Mouse (Mus musculus) thymus, postnatal 25 days (tissue): ENCODE measurements around the gene Usp54.
"Not testable (repeated sequence)": the region's sequence is repeated elsewhere in the genome, so short reads cannot be mapped to it uniquely, and the experiment has no call there.

Source experiments
- DNase-seq: peaks from one replicate; pipeline ENCODE4 v3.0.0; 2022

Gene Usp54

GRCm38 (mm10) chr14:20609519-20609918 lies 31.3 kb downstream of the Usp54 start:
- no peak for DNase-seq

- no peak for DNase-seq
Measured at GRCm38 (mm10) chr14:20607396-20608126, 33.3 kb downstream of the Usp54 start.

GRCm38 (mm10) chr14:20601287-20601686 lies 39.6 kb downstream of the Usp54 start:
- no peak for DNase-seq

DNA sequence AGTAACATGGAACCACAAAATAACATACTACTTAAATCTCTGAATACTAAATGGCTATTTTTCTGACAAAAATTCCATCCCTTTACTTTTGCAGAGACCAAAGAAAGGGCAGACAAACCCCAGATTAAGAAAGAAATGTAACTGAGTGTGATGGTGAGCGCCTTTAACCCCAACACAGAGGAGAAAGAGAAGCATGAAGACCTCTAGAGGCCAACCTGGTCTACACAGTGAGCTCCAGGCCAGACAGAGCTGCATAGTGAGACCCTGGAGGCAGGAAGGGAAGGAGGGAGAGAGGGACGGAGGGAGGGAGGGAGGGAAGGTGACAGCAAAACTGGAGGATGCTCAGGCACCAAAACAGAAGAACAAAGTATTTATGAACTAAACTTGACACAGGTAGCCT lies 40.7 kb downstream of the Usp54 start:
- no peak for DNase-seq

DNA sequence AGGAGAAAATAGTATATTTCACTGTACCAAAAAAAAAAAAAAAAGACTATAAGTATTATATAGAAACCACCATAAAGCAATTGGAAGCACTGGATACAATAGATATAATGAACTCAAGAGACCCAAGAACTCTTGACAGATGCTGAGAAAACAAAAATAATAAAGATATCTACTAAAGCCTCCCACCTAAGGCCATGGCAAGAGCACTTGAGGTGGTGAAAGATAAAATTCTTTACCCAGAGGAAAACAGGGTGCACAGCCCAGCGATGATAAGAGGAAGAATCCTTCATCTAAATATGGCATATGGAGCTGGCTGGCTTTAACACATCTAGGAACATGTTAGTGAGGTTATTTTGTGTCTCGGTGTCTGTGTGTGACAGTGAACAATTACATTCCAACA lies 41.3 kb downstream of the Usp54 start:
- no peak for DNase-seq

DNA sequence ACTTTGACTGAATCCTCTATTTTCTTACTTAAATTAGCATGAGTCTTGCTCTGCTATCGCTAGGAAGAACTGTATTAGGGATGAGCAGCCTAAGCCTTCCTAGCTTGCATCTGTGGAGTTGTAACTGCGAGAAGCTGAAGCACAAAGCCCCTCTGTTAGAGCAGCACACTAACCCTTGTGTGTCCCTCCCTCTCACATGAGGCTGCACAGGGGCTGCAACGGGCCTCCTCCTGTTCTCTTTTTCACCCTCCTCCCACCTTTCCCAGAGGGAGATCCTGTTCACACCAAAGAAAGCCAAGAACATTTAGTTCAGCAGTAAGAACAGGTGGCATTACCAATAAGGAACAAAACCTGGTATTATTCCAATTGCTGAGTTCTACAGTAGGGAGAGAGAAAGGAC lies 45.1 kb downstream of the Usp54 start:
- DNase-seq, result no peak

DNA sequence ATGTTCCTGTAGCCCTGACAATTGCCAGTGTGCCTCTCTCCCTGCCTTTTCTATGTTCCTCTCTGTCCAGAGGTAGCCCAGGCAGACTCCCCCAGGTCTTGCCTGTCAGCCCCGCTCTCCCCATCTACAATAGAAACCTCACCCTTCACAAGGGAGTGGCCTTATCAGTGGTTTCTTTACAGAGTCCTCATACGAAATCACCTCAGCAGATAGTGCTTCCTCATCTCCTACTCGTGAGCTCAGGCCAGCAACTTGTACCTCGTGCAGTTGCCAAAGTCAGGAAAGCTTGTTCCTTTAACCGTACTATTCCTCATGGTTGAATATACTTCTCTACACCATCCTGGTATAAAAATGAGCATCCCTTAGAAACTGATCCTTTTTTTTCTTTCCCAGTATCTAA lies 53.4 kb downstream of the Usp54 start:
- DNase-seq, result no peak

- no peak for DNase-seq
Measured at GRCm38 (mm10) chr14:20578822-20579407, 61.9 kb downstream of the Usp54 start.

DNA sequence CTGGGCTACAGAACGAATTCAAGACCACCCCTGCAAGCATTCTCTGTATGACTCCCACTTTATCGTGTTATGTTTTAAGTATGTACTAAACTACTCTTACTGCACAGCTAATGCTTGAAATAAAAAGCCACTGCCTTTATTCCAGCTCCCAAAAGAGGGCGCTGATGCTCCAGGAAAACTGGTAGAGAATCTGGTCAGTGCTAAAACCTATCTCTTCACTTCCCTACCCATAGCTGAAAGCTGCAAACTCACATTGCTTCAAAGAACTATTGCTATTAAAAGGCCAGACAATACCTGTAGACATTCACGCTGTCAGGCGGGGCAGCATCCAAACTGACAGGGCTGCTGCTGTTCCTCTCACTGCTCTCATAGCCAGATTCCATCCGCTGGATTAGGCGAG lies 64.7 kb downstream of the Usp54 start:
- DNase-seq, result peak; percentile 77

- not testable (repeated sequence) for DNase-seq
Measured at GRCm38 (mm10) chr14:20573196-20573595, 67.7 kb downstream of the Usp54 start.

- no peak for DNase-seq
Measured at GRCm38 (mm10) chr14:20565256-20566021, 75.4 kb downstream of the Usp54 start.

- peak; percentile 36 for DNase-seq
Measured at GRCm38 (mm10) chr14:20564692-20565091, 76.2 kb downstream of the Usp54 start.

DNA sequence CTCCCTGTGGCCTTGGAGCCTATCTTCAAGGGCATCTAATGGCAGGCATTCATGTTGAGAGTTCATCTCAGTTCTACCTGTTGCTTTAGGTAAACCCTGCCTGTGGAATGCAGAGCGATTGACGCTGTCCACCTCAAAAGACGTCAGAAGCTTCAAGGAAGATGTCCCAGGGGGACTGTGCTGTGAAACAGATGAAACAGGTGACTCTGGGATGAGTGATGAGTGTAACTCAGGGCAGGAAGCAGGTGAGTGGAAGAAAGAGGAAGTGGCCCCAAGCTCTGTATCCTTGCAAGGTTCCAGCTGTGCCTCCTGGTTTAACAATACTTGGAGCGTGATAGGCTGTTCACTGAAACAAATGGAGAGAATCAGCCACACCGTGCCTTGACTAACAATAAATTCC lies 79.0 kb downstream of the Usp54 start:
- DNase-seq, result no peak

DNA sequence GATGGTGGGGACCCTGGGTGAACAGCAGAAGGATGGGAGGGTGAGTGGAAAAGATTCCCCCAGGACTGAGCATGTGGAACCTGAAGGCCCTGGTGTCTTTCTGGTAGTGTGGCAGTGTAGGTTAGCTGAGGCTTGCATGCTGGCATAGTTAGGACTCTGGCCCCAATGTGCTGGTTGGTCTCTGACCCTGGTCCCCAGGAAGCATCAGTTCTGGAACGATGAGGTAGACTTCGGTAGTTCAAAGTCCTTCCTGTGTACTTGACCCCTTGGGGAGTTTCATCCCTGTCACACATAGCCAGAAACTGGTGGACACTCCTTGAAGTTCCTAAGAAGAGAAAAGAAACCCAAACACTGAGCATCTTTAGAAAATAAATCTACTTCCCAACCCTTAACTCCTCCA lies 90.7 kb downstream of the Usp54 start:
- no peak for DNase-seq

DNA sequence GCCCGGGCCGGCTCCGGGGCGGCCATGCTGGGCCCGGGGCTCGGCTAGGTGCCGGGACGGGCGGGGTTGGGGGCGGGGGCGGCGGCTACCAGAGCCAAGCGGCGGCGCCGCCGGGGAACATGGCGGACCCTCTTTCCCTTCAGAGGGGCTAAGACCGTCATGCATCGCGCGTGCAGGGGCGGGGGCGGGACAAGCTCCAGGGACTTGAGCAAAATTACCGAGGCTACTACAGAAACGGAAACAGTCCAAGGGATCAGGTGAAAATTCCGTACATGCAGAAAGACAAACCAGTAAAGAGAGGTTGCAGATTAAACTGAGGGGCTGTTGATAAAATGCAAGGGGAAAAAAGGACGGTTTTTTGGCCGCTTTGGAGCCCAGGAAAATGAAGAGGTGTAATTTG lies 94.4 kb downstream of the Usp54 start, which contains the start of gene Ppp3cb:
TSS of gene Ppp3cb (minus strand) at position 159 of the 400 bp plus-strand sequence.
- DNase-seq, result peak; percentile 84

- peak; percentile 90 for DNase-seq
Measured at GRCm38 (mm10) chr14:20545529-20546331, 95.1 kb downstream of the Usp54 start.

DNA sequence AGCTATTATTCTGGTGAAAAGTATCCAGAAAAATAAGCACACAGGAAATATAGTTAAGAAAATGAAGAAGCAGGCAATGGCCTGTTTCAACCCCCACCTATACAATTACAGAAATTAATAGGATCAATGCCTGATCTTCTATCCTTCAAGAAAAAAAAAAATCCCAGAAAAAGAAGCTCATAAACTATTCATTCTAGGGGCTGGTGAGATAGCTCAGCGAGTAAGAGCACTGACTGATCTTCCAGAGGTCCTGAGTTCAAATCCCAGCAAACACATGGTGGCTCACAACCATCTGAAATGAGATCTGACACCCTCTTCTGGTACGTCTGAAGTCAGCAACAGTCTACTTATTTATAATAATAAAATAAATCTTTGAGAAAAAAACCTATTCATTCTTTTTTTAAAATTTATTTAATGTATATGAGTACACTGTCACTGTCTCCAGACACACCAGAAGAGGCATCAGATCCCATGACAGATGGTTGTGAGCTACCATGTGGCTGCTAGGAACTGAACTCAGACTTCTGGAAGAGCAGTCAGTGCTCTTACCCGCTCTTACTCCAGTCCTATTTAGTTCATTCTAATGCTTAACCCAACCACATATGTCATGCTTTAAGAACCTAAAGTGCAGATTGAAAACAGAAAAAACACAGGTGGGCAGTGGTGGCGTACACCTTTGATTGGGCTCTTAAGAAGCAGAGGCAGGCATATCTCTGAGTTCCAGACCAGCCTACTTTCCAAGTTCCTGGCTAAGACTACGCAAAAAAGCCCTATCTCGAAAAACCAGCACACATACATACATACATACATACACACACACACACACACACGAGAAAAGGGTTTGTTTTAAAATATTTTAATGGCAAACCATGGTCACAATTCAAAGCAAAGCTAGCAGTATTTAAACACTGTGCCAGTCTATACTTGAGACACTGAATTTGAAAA lies 96.1 kb downstream of the Usp54 start:
- DNase-seq, result no peak

- no peak for DNase-seq
Measured at GRCm38 (mm10) chr14:20529643-20530042, 111.2 kb downstream of the Usp54 start.

DNA sequence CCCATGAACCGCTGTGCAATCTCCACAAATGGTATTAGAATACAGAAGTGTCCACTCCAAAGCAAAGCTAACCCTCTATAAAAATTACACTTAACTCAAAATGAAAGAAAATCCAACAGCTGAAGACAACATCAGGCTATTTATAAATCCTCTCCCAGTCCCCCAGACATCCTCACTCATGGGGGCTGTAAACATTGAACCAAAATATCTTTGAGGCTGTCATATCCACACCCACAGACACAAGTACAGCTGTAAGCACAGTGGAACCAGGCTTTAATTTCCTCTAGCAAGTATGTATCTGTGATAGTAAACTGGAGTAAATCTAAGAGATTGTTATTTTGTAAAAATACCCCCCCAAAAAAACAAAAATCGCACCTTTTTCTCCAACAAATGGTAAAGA lies 120.7 kb downstream of the Usp54 start:
- no peak for DNase-seq

GRCm38 (mm10) chr14:20508424-20508823 lies 132.4 kb downstream of the Usp54 start:
- DNase-seq, result no peak

DNA sequence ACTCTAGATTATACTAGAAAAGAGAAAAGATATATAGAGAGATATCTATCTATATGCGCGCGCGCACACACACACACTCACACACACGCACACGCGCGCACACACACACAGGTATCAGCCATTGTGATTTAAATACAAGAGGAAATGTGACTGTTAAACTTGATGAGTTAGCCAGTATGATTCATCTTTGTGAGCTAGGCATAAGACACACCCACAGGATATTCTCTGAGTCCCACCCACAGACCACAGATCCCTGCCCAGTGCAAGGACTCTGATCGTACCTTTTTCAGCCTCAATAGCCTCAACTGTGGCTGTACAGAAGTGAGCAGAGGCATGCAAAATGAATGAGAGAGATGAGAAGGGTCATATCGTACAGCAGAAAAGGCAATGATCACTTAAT lies 137.9 kb downstream of the Usp54 start:
- no peak for DNase-seq

DNA sequence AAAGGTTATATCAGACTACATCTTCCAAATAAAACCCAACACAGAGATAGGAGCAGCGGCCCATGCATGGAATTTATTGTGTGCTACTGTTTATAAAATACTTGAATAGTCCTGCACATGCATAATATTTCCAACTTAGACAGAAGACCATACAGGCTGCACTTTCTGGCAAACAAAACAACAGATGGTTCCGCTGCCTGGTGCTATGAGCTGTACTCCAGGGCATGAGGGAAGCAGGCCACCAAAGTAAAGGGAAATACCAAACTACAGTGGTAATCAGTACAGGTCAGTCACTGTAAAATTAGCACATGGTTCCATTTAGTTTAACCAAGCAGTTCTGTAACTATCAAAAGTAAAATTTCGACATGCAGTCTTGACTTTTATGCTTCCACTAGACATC lies 140.9 kb downstream of the Usp54 start:
- no peak for DNase-seq
